Mouse (Mus musculus) adipocyte (in vitro differentiated cells): ENCODE measurements around the gene Ddx58.
A peak's percentile ranks its signal among the peaks of the same experiment; 100 is the strongest.

Experiments
- DNase-seq: peaks from one replicate; pipeline ENCODE4 v3.0.0-alpha.2; 2016; ENCODE audit warnings: low spot score

The Ddx58 gene

GRCm38 (mm10) chr4:40239409-40240271 lies at the start of gene Ddx58:
Gene Ddx58 (minus strand): TSS chr4:40239828.
- DNase-seq = peak; percentile 61

- peak; percentile 35 for DNase-seq
These were observed 49.4 kb upstream of the Ddx58 start for GRCm38 (mm10) chr4:40289046-40289445.

GRCm38 (mm10) chr4:40287415-40287814 lies 47.8 kb upstream of the Ddx58 start:
- DNase-seq = no peak

DNA sequence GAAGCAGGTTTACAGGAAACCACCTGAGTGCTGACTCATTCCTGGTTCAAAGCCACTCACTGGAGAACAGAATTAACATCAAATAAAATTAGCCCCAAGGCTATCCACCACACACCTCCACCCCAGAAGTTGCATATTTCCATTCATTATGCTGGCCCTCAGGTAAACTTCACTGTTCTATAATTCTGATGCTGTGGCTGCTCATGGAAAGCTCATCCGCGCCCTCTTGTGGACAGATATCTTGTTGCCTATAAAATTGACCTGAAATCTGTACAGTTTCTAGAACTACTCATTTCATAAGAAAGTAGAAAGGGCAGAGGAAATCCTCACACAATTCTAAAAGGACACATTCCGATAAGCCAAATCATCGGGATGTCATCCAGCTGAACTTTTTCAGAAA lies 46.0 kb upstream of the Ddx58 start:
- peak; percentile 83 for DNase-seq

GRCm38 (mm10) chr4:40279276-40279900 lies 39.8 kb upstream of the Ddx58 start, which contains the start of gene Ndufb6:
Gene Ndufb6 (minus strand): TSS chr4:40279421.
- DNase-seq = peak; percentile 91

GRCm38 (mm10) chr4:40278880-40279275 lies 39.2 kb upstream of the Ddx58 start:
- DNase-seq = no peak

- DNase-seq = peak; percentile 98
These were observed 29.9 kb upstream of the Ddx58 start, which contains the start of the genes Smim27 and Topors for GRCm38 (mm10) chr4:40269430-40270032. Gene Smim27 (plus strand): TSS chr4:40269579. Gene Topors (minus strand): TSS chr4:40269850.

GRCm38 (mm10) chr4:40268835-40269234 lies 29.2 kb upstream of the Ddx58 start:
- no peak for DNase-seq

DNA sequence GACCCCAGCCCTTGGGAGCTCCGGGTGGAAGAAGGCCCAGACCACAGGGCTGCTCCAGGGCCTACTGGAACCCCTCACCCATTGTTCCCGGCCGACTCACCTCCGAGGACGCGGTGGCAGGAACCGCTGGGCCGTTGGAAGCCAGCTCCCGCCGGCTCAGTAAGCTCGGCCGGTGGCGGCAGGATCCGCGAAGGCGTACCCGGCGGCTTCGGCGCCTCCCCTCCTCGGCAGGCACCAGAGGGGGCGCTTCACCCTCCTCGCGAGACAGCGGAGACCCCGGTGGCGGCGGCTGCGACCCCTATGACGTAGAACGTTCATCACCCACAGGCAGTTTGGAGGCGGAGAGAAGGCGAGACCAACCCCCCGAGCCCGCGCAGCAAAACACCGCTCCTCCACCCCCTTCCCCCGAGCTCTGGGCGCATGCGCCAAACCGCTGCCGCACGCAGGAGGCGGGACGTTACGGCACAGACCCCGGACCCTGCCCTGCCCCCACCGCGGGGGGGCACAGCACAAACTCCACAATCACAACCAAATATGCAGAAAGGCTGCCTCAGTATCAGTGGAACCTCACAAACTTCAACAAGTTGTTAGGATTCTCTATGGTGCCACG lies 28.7 kb upstream of the Ddx58 start:
- peak; percentile 88 for DNase-seq

GRCm38 (mm10) chr4:40267681-40268080 lies 28.1 kb upstream of the Ddx58 start:
- peak; percentile 56 for DNase-seq

- no peak for DNase-seq
These were observed 24.7 kb upstream of the Ddx58 start for GRCm38 (mm10) chr4:40264321-40264720.

DNA sequence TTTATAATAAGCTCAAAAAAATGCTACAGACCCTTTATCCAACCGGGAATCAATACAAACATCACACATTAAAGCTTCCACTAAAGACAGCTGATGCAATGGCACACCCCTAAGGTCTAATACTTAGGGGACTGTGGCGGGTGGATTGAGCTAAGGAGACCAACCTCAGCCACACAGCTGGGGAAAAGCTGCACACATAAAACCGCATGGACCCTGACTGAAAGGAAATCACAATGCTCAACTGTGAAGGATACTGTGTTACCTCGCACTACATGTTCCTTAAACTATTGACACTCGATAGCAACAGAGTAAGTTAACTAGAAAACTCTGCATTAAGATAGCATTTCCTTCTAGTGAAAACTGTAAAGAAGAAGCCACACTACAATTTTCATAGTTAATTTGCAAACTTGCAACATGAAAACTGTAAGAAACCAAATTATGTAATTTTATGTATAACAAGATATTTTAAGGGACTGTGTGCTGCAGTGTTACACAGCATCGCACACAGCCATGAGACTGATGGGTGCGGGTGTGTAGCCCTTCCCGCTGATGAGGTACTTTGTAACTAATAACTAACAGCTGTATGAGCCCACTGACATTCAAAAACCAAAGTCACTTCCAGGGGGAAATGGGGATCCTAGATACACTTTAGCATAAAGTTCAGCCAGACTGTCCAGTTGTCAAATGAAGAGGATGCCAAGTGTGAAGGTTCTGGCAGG lies 14.9 kb upstream of the Ddx58 start:
- no peak for DNase-seq

GRCm38 (mm10) chr4:40253766-40254165 lies 14.1 kb upstream of the Ddx58 start:
- DNase-seq = no peak

GRCm38 (mm10) chr4:40250984-40251383 lies 11.4 kb upstream of the Ddx58 start:
- DNase-seq = no peak

GRCm38 (mm10) chr4:40244035-40244434 lies 4.4 kb upstream of the Ddx58 start:
- no peak for DNase-seq

- DNase-seq = no peak
These were observed 3.4 kb upstream of the Ddx58 start for GRCm38 (mm10) chr4:40243006-40243405.

- no peak for DNase-seq
These were observed 2.3 kb upstream of the Ddx58 start for GRCm38 (mm10) chr4:40241928-40242327.

DNA sequence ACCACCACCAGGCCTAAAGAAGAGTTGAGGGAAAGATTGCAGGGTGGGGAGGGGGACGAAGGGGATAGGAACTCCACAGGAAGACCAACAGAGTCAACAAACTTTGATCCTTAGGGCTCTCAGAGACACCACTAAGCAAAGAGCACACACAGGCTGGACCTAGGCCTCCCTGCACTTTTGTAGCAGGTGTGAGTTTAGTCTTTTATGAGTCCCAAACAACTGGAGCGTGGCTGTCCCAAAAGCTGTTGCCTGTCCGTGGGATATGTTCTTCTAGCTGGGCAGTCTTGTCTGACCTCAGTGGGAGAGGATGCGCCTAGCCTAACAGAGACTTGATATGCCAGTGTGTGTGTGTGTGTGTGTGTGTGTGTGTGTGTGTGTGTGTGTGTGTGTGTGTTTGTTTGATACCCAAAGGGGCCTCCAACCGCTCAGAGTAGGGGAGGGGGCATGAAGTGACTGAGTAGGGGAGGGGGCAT lies 680 bp upstream of the Ddx58 start:
- peak; percentile 22 for DNase-seq

DNA sequence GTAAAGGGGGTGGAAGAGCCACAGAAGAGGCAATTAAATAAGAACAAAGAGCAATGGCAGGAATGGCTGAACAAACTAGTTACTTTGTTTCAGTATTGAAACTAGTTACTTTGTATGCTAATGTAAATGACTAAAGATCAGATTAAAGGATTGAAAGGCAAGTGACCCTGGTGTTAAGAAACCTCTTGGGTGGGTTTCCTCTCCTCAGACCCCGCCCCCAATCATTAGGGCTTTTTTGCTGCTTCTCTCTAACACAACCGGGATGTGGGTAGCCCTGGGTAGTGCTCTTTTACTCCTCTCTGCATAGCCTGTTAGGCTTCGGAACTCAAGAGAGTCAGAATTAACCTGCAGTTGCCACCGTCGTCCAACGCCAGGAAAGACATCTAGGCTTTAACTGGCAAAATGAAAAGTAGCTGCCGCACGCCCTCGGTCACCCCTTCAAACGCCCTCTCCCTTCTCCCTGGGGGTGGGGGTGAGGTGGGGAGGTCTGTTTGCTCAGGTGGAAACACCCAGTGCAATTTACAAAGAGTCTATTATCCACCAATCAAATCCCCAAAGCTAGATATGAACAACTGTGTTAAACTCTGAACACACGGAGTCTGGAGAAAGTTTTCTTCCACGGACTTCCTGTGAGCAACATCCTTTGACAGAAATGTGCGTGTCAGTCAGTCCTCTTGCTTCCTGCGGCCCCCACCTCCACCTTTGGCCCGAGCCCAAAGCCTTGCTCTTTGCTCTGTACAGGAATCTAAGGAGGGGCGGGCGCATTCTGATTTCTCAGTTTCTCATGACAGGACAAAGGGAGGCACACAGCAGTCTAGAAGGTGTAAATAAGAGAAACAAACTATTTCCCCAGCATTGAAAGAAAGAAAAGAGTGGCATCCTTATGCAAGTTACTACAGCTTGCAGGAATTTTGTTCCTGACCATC lies 882 bp downstream of the Ddx58 start:
- DNase-seq = peak; percentile 68

DNA sequence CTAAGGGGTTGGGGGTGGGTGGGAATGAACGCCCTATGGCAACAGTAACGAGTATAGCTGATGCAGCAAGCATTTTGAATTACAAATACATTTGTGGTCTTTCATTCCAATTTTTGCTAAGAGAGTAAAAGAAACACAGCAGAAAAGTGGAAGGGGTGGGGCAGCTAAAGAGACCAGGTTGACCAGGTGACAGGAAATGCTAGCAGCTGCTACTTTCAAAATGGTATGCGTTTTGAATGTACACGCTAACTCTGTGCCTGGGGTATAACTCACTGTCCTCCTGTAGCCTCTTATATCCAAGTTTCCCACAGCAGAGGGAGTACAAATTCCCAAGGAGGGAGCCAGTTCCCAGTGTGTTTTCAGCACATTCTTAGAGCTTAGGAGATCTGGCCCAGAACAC lies 2.8 kb downstream of the Ddx58 start:
- no peak for DNase-seq
